Mouse (Mus musculus): ENCODE measurements around the gene Dnase1l2.
"Not testable (repeated sequence)": the region's sequence is repeated elsewhere in the genome, so short reads cannot be mapped to it uniquely, and the experiment has no call there.

The Dnase1l2 gene

DNA sequence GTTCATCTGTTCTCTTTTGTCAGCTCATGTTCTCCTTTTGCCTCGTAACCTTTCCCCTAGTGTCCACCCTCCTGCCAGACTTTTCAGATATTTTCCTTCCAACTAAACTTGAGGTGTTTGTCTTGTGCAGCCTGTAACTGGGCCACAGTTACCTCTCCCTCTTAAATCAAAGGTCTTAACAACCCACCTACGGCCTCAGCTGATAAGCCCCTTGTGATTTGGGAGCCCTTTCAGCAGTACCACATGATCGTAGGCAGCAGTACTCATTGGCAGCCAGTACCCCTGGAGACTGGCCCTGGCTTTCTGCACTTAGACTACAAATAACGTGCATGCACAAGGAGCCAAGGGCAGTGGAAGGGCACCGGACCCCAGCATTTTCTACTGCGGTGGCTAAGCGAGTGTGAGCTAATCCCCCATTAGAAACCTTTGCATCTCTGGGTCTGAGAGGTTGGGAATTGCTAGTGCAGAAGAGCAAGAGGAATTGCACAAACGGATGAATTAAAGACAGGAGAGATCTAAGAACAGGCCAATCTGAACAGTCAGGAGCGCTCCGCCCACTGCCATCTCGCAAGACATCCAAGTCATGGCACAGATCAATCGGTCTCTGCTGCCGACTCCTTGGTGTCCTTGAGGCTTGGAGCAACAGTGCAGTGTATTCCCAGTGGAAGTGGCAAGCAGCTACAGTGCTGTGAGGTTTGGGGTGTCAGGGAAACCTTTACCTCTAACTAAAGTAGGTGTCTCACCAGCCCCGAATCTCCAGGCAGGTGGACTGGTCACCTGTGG, 13.5 kb downstream of the Dnase1l2 start:
- no peak for DNase-seq (ENCODE audit: low spot score in 2 of 2)

DNA sequence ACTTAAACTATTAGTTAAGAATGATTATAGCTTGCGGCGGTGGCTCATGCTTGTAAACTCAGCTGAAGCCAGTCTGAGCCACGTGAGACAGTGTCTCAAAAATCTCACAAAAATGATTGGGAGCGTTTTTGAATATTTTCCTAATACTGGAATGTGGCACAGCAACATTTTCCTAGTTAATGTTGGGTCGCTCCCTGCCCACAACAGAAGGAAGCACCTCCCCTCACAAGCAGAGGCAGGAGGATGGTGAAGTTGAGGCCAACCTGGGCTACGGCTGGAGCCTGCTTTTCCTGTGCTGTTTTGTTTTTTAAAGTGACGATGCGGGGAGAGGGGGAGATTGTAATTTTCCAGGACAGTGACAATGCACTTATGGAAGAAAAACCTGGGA, 15.7 kb downstream of the Dnase1l2 start:
- no peak for DNase-seq (ENCODE audit: low spot score in 2 of 2)

DNA sequence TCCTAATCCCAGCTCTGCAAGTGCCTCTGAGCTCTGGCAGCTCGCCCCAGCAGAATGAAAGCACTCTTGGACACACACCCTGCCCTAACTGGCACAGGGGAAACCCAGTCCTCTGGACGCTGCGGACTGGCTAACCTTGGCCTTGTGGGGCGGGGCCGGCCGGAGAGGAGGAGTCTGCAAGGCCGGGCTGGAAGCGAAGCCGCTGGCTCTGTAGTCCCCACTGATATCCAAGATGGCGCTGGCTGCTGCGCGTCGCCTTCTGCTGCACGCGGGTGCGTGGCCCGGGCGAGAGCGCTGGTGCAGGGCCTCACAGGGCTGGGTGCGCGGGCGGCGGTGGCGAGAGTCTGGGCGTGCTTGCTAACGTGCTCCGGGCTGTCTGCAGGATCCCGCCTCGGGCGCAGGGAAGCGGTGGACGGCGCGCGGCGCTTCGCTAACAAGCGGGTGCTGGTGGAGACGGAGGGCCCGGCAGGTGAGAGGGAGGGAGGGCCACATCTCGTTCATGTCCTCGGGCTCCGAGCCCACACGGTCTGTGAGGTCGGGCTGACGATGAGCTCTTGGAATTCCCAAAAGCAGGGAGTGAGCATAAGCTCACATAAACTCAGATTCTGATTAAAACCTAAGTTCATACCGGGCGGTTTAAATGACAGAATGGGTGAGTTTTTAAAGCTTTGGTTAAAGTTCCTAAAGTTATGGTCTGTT, 16.3 kb downstream of the Dnase1l2 start, which contains the start of gene Eci1:
Gene Eci1, plus strand, starts transcription at position 171 of the 699 bp plus-strand sequence.
- peak; percentile 86 to 87 for DNase-seq (ENCODE audit: low spot score in 2 of 2)

DNA sequence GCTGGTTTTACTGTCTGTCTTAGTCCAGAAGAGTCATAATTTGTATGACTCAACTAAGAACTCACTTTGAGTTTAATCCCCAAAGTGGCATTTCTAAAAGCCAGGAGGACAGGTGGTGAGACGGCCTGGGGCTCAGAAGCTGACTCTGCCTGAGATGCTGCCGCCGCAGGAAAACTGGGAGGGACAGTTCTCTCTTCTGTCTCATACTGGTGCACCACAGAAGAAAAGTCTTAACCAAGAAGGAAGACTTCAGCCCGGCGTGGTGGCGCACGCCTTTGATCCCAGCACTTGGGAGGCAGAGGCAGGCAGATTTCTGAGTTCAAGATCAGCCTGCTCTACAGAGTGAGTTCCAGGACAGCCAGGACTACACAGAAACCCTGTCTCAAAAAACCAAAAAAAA, 17.0 kb downstream of the Dnase1l2 start:
- no peak for DNase-seq (ENCODE audit: low spot score in 2 of 2)

DNA sequence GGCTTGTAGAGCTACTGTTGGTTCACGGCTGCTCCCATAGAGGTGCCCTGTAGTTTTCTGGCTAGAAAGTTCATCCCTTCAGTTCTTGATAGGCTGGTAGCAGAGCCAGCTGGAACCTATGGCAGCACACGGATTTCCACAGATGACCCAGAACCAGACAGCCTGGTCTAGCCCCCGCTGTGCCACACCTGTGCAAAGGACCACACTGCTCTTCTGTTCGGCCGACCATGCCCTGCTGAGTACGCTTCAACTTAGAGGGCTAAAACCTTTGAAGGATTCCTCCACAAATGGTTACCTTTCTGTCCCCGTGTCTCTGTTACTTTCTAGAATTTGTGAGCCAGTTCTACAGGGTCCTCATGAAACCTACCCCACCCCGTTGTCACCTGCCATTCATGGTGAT, 17.6 kb downstream of the Dnase1l2 start:
- DNase-seq (ENCODE audit: low spot score in 2 of 2), result not testable (repeated sequence)

DNA sequence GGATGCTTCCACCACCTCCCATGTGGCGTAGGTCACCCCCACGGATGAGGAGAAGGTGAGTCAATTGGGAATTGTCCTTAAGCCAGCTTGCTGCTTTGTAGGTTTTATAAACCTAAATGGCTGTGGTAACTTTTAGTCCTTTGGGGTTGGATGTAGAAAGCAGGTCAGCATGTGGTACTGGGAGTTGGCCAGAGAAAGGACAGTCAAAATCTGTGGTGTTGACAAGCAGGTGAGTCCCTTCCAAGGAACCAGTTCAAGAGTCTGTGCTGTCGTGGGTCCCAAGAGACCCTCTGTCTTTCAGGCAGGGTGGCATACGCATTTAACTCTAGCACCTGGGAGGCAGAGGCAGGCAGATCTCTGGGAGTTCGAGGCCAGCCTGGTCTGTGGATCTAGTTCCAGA, 18.4 kb downstream of the Dnase1l2 start:
- DNase-seq (ENCODE audit: low spot score in 2 of 2), result no peak

DNA sequence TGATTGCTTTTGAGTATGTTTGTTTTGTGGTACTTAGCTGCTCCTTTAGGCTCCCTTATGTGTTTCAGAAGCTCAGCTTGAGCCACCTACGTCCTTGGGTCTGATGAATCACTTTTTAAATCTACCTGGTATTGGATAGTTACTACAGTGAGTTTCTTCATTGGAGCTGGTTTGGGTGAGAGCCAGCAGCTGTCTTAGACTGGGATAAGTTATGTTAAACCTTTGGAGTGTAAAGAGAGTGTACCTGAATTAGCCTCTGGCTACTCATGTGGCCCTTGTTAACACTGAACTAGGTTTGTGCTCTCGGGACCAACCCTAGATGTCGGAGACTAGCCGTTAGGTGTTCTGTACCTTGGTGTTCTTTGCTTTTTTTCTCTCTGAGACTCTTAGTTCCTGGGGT, 19.8 kb downstream of the Dnase1l2 start:
- DNase-seq (ENCODE audit: low spot score in 2 of 2), result no peak

DNA sequence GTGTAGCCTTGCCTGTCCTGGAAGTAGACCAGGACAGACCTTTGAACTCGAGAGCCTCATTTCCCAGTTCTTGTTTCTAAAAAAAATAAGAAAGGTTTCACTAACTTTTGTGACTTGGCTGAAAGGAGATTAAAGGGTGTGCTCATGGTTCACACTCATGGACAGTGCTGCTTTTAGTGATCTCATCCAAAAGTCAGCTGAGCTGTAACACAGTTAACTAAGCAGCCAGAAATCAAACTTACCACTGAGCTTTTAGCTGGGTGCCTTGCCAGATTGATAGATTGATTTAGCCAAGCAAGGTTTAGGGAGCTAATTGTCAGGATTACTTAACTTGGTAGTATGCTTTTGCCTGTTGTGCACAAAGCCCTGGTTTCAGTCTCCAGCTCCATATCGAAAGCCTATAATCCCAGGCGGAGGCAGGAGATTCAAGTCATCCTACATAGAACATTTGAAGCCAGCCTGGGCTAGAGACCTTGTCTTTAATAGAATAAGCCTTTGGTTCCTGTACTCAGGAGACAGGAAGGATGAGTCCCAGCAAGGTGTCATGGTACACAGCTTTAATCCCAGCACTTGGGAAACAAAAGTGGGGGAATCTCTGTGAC, 26.8 kb downstream of the Dnase1l2 start:
- no peak for DNase-seq (ENCODE audit: low spot score in 2 of 2)

DNA sequence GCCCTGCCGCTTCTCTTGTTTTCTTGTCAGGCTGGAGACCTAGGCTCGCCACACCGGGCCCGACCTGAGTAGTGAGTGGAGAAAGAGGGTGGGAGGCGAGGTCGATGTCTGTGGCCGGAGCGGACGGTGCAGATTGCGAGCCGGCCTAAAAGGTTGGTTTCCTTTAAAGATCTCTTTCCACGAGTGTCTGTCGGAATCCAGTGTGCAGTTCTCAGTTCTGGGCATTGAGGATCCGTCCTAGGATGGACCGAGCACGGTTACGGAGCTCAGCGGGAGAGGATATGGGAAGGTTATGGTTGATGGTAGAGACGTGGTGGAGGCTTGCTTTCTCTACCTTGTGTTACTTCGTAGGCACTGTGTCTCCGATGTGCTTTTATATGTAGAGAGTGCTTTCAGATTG, 27.9 kb downstream of the Dnase1l2 start:
- DNase-seq (ENCODE audit: low spot score in 2 of 2), result no peak

DNA sequence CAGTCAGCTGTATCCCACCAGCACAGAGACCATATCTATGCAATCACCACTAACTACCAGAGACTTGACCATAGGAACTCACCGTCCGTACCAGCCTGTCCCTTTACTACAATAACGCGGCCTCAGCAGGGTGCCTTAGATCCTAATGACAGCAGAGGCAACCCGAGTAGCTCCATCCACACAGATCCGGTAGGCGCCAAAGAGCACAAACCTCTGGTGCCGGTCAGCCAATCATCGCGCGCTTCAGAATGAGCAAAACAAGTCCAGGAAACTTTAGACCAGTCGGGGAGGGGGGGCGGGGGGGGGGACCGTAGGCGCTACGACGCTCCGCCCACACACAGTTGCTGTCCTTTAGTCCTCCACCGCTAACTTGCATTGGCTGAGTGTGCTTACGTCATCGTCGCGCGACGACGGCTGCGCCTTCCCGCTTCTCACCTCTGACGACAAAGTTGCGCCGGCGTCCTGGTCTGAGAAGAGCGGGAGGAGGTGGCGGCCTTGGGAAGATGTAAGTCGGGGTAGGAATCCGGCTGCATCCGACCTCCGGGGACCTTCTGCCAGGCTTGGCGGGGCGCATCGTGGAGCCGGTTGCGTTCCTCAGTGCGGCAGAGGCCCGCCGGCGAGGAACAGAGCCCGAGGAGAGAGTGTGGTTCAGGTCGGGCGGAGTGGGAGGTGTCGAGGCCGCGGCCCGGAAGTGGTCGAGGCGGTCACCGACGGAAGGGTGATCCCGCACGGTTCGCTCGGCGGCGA, 28.5 kb downstream of the Dnase1l2 start, which contains the start of gene Rnps1:
Gene Rnps1, plus strand, starts transcription at position 336 of the 747 bp plus-strand sequence.
- peak; percentile 90 to 94 for DNase-seq (ENCODE audit: low spot score in 2 of 2)

DNA sequence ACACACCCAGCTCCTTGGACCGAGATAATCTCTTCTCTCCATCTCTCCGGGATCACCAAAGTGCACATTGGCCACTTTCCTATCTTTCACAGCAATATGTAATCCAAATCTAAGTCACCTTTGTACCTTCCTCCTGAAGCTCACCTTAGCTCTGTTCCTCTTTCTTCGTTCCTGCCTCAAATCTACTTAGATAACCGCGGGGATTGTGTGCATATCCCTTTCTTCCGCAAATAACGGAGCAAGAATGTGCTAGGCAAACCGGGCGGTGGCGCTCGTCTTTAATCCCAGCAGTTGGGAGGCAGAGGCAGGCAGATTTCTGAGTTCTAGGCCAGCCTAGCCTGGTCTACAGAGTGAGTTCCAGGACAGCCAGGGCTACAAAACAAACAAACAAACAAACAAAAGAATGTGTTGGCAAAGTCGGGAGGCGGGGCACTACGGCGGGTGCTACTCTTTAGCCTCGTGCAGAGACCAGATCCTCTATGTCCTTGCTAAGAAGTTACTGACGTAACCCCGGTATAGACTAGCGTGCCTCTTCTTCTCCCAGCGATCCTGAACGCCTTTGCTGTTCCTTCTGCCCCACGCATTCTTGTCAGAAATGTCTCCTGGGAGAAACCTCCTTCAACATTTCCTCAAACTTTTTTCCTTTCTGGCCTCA, 29.2 kb downstream of the Dnase1l2 start:
- DNase-seq (ENCODE audit: low spot score in 2 of 2), result no peak

DNA sequence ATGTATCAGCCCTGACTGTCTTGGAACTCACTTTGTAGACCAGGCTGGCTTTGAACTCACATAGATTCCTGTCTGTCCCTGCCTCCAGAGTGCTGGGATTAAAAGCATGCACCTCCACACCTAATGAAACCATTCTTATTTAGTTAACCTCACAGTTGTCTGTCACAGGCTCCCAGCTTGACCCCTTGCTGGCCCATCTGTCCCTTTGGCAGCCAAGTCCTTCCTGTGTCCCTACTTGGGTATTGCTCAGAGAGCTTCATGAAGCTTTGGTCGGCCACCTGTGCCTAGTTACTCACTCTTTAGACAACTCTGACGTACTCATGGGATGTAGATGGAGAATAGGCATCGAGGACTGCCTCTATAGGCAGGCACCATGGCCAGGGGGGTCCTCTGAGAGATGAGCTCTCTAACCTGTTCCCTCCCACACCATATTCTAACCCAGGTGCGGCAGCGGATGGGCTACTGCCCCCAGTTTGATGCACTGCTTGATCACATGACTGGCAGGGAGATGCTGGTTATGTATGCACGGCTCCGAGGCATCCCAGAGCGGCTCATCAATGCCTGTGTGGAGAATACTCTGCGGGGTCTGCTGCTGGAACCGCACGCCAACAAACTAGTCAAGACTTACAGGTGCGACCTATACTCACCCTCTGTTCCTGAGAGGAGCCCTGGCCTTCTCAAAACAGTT, 35.6 kb downstream of the Dnase1l2 start:
- no peak for DNase-seq (ENCODE audit: low spot score in 2 of 2)

DNA sequence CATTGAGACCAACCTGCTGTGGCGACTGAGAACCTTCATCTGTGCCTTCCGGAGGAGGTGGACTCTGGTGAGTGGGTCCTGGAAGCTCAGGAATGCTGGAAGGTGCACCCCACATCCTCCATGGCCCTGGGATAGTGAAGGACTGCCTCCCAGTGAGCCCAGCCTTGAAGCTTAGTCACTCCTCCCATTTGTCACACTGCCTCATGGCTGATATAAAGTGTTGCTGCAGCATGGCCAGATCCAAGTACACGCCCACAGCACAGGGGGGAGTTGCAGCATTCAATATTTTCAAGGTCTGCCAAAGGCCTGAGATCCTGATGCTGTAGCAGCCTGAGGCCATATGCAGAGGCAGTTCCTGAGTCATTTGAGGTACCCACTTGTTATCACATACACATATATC, 40.5 kb downstream of the Dnase1l2 start:
- no peak for DNase-seq (ENCODE audit: low spot score in 2 of 2)

DNA sequence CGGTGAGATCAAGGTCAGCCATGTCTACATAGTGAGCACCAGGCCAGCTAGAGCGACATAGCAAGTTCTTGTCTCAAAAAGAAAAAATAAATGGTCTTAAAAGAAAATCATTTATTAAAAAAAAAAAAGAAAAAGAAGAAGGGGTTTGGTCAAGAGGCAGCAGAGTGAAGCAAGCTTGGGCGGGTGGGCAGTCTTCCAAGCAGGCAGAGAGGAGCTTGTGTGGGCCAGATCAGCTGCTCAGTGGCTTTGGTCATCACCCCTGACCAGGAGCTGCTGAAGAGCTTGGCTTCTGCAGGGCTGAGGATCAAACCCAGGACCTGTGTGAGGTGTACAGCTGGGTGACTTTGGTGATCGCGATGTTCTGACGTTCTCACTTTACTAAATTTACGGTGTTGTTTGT, 48.4 kb downstream of the Dnase1l2 start:
- no peak for DNase-seq (ENCODE audit: low spot score in 2 of 2)

DNA sequence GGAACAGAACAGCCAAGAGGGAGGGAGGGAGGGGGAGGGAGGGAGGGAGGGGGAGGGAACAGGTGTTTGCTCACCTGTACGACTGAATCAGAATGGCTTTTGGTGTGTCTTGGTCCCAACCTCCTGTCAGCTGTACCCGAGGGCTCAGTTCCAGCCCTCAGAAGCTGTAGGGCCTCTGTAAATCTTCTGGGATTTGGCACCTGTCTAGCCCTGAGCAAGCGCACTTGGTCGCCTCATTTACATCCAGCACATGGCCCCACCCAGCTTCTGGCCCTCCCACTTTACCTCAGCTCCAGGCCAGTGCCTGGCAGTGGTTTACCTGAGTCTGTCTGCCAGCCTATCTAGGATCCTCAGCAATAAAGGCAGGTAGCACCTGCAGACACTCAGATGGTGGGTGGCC, 49.4 kb downstream of the Dnase1l2 start:
- DNase-seq (ENCODE audit: low spot score in 2 of 2), result no peak

DNA sequence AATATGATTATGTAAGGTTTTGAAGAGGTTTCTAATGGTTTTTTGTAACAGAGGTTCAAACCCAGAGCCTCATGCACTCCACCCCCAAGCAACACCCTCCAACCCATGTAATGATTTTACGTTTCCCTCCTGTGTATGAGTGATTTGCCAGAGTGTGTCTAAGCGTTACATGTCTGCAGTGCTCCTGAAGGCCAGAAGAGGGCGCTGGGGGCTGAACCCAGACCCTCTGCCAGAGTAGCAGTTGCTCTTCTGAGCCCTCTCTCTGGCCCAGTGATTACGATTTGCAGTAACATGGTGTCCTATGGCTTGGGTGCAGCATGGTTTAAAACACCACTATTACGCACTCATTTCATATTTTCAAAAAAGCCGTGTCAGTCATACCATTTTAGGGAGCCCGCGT, 51.8 kb downstream of the Dnase1l2 start:
- no peak for DNase-seq (ENCODE audit: low spot score in 2 of 2)

All from right cerebral cortex, adult 2 months (tissue).